Mouse (Mus musculus): ENCODE results near the gene Fcer2a.

The Fcer2a gene

GRCm38 (mm10) chr8:3676993-3677579 is 16.9 kb downstream of the Fcer2a start:
- no peak for DNase-seq (ENCODE audit: extremely low read depth, insufficient read length, low spot score)

- DNase-seq (ENCODE audit: extremely low read depth, insufficient read length, low spot score): peak; percentile 94
Observed at GRCm38 (mm10) chr8:3676131-3676992, 17.6 kb downstream of the Fcer2a start, which contains the start of gene Trappc5. TSS of gene Trappc5 (plus strand) at chr8:3676299.

GRCm38 (mm10) chr8:3674671-3675070 is 19.3 kb downstream of the Fcer2a start:
- peak; percentile 18 for DNase-seq (ENCODE audit: extremely low read depth, insufficient read length, low spot score)

GRCm38 (mm10) chr8:3671980-3672491 is 21.9 kb downstream of the Fcer2a start, which contains the start of gene Fcor:
TSS of gene Fcor (minus strand) at chr8:3672362.
- peak; percentile 62 for DNase-seq (ENCODE audit: extremely low read depth, insufficient read length, low spot score)

- DNase-seq (ENCODE audit: extremely low read depth, insufficient read length, low spot score): peak; percentile 26
Observed at GRCm38 (mm10) chr8:3670388-3670787, 23.6 kb downstream of the Fcer2a start.

- DNase-seq (ENCODE audit: extremely low read depth, insufficient read length, low spot score): no peak
Observed at GRCm38 (mm10) chr8:3665507-3665906, 28.5 kb downstream of the Fcer2a start, which contains the start of gene Mcemp1. TSS of gene Mcemp1 (plus strand) at chr8:3665754.

GRCm38 (mm10) chr8:3664405-3664804 is 29.6 kb downstream of the Fcer2a start:
- DNase-seq (ENCODE audit: extremely low read depth, insufficient read length, low spot score): no peak

GRCm38 (mm10) chr8:3660889-3661288 is 33.1 kb downstream of the Fcer2a start:
- DNase-seq (ENCODE audit: extremely low read depth, insufficient read length, low spot score): no peak

- no peak for DNase-seq (ENCODE audit: extremely low read depth, insufficient read length, low spot score)
Observed at GRCm38 (mm10) chr8:3656725-3657381, 37.1 kb downstream of the Fcer2a start.

- DNase-seq (ENCODE audit: extremely low read depth, insufficient read length, low spot score): no peak
Observed at GRCm38 (mm10) chr8:3655526-3655925, 38.4 kb downstream of the Fcer2a start, which contains the start of gene Retn. TSS of gene Retn (plus strand) at chr8:3655770.

GRCm38 (mm10) chr8:3654726-3655508 is 39.1 kb downstream of the Fcer2a start:
- no peak for DNase-seq (ENCODE audit: extremely low read depth, insufficient read length, low spot score)

GRCm38 (mm10) chr8:3652845-3653244 is 41.1 kb downstream of the Fcer2a start:
- no peak for DNase-seq (ENCODE audit: extremely low read depth, insufficient read length, low spot score)

GRCm38 (mm10) chr8:3648990-3649389 is 45.0 kb downstream of the Fcer2a start:
- DNase-seq (ENCODE audit: extremely low read depth, insufficient read length, low spot score): no peak

- no peak for DNase-seq (ENCODE audit: extremely low read depth, insufficient read length, low spot score)
Observed at GRCm38 (mm10) chr8:3648268-3648667, 45.7 kb downstream of the Fcer2a start.

GRCm38 (mm10) chr8:3647561-3647960 is 46.4 kb downstream of the Fcer2a start:
- DNase-seq (ENCODE audit: extremely low read depth, insufficient read length, low spot score): no peak

- DNase-seq (ENCODE audit: extremely low read depth, insufficient read length, low spot score): no peak
Observed at GRCm38 (mm10) chr8:3646824-3647531, 47.0 kb downstream of the Fcer2a start.

GRCm38 (mm10) chr8:3645804-3646203 is 48.2 kb downstream of the Fcer2a start:
- peak; percentile 38 for DNase-seq (ENCODE audit: extremely low read depth, insufficient read length, low spot score)

All from 3134 (cell line).